Mouse (Mus musculus) spleen, embryonic (tissue): ENCODE results near the gene Dcpp1.

ENCODE experiments used
- CTCF ChIA-PET: fragments of 350-600 bp; sonication (Branson Sonifier 250); formaldehyde crosslinking; loops from one replicate; lab custom pipeline; 2022; lab: Charles Lee

The Dcpp1 gene

DNA sequence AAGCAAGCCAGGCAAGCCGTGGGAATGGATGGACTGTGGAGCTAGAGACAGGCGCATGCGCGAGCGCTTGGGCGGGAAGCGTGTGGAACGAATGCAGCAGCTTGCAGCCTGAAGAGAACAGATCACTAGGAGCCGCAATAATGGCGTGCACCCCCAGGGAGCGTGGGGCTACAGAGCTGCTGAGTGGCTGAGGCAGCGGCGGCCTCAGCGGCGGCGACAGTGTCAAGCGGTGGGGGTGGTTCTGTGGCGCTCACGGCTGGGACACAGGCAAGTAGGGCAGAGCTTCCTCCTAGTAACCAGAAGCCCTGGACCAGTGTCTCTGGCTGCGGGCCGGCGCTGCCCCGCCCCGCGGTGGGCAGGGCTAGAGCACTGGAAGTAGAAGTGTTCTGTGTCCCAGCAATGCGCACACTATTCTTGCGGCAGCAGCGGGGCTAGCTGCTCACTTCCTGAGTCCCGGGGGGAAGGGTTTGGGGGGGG lies 43.9 kb downstream of the Dcpp1 start:
- CTCF ChIA-PET = interaction anchor here (1.4 kb wide), 1 partner anchor 17 kb away, joined by 3 read pairs; the partner anchor contains the start of gene Sbp

GRCm38 (mm10) chr17:23925090-23925493 lies 44.4 kb downstream of the Dcpp1 start:
- CTCF ChIA-PET = interaction anchor here (1.4 kb wide), 1 partner anchor 16 kb away, joined by 3 read pairs; the partner anchor contains the start of gene Sbp

GRCm38 (mm10) chr17:23931157-23931556 lies 50.5 kb downstream of the Dcpp1 start:
- CTCF ChIA-PET = no interaction called here
